Mouse (Mus musculus) G1E-ER4 (cell line): Measurements from ENCODE around the gene Ebf4. TPM values are rescaled to one million over a fixed set of nuclear protein-coding genes. Genes with fewer than 3 reads are reported as not detected.

Source experiments
- GATA1 ChIP-seq: IDR thresholded peaks from one replicate; pipeline ENCODE4 v1.8.0; 2012; ENCODE audit warnings: low read length, inconsistent platforms
- polyA plus RNA-seq: library from polyadenylated mRNA; stranded (reverse); fragments of >175 nt; gene quantifications from 2 replicates; pipeline ENCODE4 v1.2.3, GENCODE M21; 2012

Gene Ebf4
- polyA plus RNA-seq, 1 experiment, result not detected

GRCm38 (mm10) chr2:130357551-130357950, 62.6 kb downstream of the Ebf4 start:
- TF ChIP-seq GATA1, result no peak

DNA sequence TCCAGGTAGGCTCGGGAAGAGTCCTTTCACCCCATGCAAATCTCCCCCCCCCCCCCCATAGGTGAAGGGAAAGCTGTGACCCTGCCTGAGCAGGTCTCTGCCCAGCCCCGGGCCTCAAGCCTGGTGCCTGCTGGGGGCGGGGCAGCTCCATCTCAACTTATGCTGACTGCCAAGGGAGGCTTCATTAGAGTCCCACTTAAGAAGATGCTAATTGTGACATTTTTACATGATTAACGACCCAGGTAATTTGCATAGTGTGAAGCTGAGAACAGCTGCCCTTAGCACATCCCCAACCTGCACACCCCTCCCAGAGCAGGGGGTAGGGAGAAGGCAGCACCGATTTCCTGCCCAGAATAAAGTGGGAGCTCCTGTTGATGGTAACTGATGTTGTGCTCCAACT, 63.9 kb downstream of the Ebf4 start:
- no peak for TF ChIP-seq GATA1

- TF ChIP-seq GATA1, result no peak
These were observed 67.6 kb downstream of the Ebf4 start for GRCm38 (mm10) chr2:130362511-130363026.

GRCm38 (mm10) chr2:130365211-130366094, 70.5 kb downstream of the Ebf4 start:
- no peak for TF ChIP-seq GATA1

DNA sequence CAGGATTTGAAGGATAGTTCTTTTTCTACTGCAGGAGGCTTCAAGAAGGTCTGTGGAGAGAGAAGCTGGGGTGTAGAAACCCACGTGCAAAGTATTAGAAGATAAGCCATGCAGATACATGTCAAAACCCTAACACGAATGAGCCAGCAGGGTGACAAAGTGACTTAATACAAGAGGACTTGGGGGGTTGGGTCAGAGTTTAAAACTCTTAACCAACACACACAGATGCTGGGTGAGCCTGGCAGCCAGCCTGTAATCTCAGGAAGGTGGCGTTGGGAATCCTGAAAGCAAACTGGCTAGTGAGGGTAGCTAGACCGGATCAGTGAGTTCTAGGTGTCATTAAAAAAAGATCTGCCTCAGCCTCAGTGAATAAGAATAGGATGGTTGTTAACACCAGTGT, 72.4 kb downstream of the Ebf4 start:
- TF ChIP-seq GATA1, result no peak

GRCm38 (mm10) chr2:130374951-130375350, 80.0 kb downstream of the Ebf4 start:
- no peak for TF ChIP-seq GATA1

- no peak for TF ChIP-seq GATA1
These were observed 88.2 kb downstream of the Ebf4 start for GRCm38 (mm10) chr2:130383205-130383604.

GRCm38 (mm10) chr2:130383895-130384294, 88.9 kb downstream of the Ebf4 start:
- TF ChIP-seq GATA1, result no peak

DNA sequence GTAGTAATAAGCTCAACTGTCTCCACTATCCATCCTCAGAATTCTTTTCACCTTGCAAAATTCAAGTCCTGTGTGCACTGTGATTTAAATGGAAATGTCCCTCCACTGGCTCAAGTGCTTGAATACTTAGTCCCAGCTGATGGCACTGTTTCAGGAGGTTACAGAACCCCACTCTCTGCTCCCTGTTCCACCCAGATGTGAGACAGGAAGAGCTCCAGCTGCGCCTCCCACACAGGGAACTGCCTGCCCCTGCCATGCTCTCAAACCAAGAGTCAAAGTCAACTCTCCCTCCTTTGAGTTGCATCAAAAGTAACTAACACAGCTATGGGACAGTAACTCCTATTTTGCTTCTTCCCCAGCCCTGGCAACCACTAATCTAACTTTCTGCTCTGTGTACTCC, 91.2 kb downstream of the Ebf4 start:
- TF ChIP-seq GATA1, result no peak

- no peak for TF ChIP-seq GATA1
These were observed 93.8 kb downstream of the Ebf4 start for GRCm38 (mm10) chr2:130388796-130389195.

- TF ChIP-seq GATA1, result no peak
These were observed 96.1 kb downstream of the Ebf4 start for GRCm38 (mm10) chr2:130390993-130391625.

DNA sequence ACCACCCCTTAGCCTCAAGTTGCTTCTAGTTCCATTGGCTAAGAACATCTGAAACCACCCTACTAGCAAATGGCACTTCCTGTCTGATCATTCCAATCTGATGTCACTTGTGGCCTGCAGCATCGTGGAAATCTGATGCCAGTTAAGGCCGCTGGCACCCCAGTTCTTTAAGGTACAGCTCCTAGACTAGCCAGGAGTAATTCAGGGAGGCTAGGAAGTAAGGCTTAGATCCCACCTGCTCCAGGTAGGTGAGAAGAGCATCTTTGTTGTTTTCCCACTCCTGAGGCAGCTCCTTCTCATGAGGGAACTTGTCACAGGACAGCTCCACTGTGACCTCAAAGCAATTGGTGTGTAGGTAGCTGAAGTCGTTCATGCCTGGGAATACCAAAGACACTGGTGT, 97.9 kb downstream of the Ebf4 start:
- no peak for TF ChIP-seq GATA1

- no peak for TF ChIP-seq GATA1
These were observed 100.7 kb downstream of the Ebf4 start for GRCm38 (mm10) chr2:130395696-130396095.

DNA sequence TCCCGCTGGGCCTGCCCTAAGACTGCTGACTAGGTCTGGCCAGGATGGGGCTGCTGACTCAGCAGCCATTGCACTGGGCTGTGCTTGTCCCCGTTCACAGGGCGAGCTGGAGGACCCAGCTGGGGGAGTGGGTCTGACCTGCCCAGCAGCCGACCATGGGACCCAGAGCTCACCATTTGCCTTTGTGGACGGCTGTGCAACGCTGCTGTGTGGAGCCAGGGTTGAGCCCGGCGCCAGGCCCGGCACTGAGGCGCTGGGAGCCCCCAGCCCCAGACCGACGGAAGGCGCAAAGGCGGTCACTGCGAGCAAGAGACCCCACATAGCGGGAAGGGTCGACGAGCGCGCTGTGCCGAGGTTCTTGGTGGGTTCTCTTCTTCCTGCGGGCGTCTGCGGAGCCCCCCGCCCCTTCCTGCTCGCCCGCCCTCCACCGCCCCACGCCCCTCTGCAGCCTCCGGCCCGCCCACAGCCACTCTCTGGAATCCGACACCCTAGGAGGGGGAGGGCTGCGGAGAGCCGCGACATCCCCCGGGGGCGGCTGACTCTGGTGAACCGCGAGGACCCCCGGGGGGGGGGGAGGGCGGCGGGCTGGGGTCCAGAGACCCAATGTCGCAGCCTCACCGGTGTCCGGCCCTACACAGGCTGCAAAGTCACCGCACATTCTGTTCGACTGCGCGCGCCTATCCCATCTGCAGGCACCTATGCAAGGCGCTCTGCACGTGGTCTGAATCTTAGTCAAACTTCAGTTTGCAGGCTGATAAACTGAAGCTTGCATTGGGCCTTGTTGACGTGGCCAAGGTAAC, 102.4 kb downstream of the Ebf4 start, which contains the start of gene Cpxm1:
Cpxm1 (minus strand) TSS at position 389 of the 800 bp plus-strand sequence.
- no peak for TF ChIP-seq GATA1

DNA sequence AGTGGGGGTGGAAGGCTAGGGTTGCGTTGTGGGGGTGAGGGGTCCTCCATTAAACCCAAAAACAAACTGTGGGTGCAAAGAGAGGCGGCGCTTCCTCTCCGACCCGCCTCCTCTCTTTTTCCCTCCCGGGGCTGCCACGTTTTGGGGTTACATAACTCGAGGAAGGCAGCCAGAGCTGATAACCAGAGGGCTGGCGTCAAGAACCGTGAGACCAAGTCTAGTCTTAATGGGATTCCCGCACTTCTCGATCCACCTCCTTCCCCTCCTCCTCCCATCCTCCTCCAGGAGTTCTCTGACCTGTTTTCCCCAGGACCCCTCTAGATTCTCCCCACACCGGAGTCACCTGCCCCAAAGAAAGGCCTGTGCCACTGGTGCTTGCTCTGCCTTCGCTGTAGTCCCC, 103.1 kb downstream of the Ebf4 start:
- TF ChIP-seq GATA1, result no peak

DNA sequence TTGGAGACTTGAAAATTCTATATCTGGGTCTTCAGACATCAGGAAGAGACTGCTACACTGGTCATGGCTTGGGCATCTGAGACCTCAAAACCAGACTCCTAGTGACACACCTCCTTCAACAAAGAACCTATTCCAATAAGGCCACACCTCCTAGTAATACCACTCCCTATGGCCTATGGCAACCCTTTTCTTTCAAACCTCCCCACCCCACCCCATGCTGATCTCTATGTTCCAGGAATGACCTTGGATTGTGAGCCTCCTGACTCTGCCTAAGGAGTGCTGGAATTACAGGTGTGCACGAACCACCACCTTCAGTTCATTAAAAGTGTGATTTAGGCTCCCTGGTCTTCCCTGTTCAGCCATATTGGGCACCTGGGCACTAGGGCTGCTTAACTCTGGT, 105.1 kb downstream of the Ebf4 start:
- no peak for TF ChIP-seq GATA1

DNA sequence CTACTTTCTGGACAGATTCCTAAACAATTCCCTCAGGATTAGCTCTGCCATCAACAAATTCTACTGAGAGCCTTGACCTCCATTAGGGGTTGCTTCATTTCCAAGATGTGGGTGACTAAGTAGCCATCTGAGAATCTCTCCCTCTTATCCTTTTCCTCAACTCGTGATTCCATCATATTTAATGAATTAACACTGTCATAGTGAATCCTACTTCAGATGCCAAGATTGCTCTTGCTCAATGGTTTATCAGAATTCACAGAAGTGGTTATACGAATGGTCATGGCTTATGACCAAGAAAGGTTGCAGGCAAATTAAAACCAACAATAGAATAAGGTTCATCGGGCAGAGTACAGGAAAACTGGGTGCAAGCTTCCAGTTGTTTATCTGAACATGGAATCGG, 106.9 kb downstream of the Ebf4 start:
- no peak for TF ChIP-seq GATA1
